Mouse (Mus musculus): ENCODE data around the gene Rrp36.

Gene Rrp36

DNA sequence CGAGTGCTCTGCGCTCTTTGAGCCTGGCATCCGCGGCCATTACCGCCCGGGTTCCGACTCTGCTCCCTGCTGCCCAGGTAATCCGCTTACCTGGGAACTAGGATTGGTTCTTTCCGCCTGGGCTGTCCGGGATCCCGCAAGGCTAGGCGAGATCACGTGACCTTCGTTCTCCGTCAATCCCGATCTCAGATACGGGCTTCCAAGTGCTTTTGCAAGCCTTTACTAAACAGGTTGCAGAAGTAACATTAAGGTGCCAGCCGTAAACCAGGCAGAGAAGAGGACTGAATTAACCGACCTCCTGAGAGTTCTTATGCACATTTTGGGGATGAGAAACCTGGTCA, 27.9 kb downstream of the Rrp36 start:
- no peak for DNase-seq (ENCODE audit: low spot score)

DNA sequence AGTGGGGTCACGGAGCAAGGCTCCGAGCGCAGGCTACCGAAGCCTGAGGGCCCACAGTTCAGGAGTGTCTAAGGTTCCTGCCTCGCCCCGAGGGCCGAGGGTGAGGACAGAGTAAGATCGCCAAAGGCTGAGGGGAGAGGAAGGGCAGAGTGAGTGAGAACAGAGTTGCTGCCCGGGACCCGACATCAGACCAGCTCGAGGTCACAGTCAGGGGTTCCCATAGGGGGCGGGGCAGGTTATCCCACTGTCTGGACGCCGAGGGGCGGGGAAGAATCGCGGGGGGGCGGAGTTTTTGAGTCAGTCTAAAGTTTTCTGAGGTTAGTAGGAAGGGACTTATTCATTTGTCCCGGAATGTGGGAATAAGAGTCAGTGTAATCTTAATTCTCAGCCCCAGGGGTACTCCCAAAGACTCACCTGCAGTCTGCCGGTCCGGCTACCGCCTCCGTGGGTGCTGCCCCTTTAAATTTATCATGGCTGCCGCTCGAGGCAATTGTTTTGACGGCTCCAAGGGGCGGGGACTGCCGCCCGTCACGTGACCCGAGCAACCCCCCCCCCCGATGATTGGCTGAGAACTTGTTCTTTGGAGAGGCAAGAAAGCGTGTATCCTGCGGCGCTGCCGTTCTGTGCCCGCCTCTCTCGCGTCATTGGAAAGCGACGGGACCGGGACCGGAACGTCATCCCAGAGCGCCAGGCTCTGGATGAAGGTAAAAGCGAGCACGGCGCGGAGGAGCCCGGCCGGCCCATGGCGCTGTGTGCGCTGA, 28.4 kb downstream of the Rrp36 start, which contains the start of the genes Klc4 and Mrpl2:
Gene Klc4, minus strand, starts transcription at position 462 of the 761 bp plus-strand sequence.
Gene Mrpl2, plus strand, starts transcription at position 669 of the 761 bp plus-strand sequence.
- peak; percentile 97 for DNase-seq (ENCODE audit: low spot score)

- DNase-seq (ENCODE audit: low spot score): no peak
Observed at GRCm38 (mm10) chr17:46644916-46645475, 29.2 kb downstream of the Rrp36 start.

GRCm38 (mm10) chr17:46644152-46644805, 29.9 kb downstream of the Rrp36 start:
- no peak for DNase-seq (ENCODE audit: low spot score)

DNA sequence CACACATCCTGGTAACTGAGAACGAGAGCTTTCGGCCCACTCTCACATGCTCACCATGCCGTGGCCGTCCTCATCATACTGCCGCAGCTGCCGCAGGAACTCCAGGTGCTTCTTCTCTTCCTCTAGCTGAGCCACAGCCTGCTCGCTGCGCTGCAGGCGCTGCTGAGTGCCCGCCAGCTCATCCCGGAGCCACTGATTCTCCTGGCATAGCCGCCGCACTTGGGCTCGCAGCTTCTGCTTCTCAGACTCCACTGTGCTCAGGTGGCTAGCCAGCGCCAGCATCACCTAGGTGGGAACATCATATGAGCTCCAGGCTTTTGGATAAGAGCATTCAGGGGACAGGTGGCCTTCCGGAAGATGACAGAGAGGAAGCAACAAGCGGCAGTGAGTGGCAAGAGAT, 32.1 kb downstream of the Rrp36 start:
- DNase-seq (ENCODE audit: low spot score): no peak

DNA sequence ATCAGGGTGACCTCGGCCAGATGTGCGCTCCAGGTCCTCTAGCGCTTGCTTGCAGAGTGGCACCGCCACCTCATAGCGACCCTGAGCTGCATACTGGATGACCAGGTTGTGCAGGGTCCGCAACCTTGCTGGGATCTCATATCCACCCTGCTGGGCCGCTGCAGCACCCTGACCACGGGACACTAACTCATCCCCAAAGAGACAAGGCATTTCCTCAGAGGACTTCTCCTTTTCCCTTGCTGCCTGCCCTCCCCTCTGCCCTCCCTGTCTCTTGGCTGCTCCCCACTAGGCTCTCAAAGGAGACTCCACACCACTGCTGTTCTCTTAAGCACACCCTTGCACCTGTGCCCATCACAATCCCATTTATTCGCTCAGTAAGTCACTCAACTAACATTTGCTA, 34.2 kb downstream of the Rrp36 start:
- no peak for DNase-seq (ENCODE audit: low spot score)

DNA sequence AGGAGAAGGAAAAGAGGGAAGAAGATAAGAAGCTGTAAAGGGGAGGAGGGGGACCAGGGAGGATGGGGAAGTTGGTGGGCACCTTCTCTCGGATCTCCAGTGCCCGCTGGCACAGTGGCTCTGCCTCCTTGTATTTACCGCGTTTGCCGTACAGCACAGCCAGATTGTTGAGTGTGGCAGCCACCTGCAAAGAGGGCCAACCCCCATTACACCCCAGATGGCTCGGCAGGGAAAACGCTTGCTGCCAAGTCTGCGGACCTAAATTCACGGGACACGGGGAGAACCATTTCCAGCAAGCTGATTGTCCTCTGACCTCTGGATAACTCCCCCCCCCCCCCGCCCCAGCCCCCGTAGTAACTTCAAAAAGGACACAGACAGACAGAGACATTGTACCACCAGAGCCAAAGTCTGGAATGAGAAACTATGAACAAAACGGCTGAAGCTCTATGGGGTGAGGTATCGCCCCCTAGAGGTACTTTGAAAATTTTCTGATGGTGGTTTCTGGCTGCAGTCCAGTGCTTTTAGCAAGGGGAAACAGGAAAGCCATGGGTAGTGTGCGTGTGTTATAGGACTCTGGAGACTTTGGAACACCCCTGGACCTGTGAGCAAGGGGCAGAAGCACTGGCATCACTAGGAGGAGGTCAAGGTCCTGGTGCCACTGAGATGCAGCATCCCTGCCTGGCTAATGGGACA, 37.2 kb downstream of the Rrp36 start:
- DNase-seq (ENCODE audit: low spot score): no peak

- no peak for DNase-seq (ENCODE audit: low spot score)
Observed at GRCm38 (mm10) chr17:46629685-46630441, 44.3 kb downstream of the Rrp36 start.

DNA sequence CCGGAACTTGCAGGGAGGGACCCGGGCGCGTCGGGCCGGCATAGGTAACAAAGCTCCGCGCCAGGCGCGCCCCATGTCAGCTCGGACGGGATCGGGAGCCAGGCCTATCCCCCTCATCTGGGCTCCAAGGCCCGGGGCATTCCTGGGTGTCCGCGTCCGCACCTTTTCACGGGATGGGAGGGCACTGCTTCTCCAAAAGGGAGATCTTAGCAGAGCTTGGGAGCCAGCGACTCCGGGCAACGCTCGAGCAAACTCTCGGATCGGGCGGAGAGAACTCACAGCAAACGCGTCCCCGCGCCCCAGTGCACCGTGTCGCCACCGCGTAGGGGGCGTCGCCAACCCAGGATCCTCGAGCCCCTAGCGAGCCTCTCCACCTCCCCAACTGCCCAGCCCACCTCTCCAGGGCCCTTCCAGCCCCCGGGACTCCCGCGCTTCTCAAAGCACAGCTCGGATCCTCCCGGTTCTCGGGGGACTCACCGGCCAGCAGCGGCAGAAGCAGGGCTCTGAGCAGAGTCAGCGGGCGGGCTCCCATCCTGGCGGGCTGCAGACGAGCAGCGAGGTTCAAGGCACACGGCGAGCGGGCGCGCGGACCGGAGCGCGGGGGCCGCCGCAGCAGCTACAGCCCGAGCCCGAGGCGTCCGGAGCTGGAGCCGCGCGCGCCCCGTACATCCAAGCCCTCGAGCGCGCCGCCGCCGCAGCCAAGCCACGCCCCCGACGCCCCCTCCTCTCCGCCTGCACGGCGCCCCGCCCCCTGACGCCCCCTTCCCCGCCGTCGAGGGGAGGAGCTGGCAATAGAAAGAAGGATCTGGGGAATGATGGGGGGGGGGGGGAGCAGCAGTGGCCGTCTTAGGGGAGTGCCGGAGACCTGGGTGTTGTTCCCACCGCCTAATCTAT, 45.1 kb downstream of the Rrp36 start, which contains the start of gene Ptk7:
Gene Ptk7, minus strand, starts transcription at position 714 of the 894 bp plus-strand sequence.
- no peak for DNase-seq (ENCODE audit: low spot score)

DNA sequence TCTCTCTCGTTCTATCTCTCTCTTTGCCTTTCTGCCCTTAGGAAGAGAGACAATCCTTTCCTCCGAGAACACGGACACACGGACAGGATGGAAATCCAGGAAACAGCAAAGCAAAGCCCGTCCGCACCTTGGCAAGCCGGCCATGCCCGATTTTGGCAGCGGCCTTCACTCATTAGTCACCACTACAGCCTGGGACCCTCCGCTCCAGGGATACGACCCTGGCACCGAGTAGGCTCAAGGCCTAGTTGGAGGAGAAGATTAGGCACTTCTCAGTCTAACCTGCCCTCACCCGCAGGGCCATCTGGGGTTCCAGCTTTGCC, 45.7 kb downstream of the Rrp36 start:
- DNase-seq (ENCODE audit: low spot score): no peak

DNA sequence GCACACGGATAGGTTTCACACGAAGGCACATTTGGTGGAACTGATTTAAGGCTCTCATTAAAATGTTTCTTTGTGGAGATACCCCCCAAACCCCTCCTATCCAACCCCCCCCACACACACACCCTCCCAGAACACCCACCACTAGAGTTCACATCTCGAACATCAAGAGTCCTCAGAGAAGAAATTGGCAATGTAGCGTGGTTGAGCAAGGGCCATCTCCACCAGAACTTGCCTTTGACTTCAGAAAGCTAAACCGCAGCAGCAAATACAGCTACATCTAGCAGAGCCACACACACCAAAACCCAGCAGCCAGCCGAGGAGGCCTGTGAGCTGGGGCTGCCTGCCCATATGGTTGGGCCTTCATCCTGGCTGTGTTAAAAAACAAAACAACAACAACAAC, 46.7 kb downstream of the Rrp36 start:
- DNase-seq (ENCODE audit: low spot score): no peak

DNA sequence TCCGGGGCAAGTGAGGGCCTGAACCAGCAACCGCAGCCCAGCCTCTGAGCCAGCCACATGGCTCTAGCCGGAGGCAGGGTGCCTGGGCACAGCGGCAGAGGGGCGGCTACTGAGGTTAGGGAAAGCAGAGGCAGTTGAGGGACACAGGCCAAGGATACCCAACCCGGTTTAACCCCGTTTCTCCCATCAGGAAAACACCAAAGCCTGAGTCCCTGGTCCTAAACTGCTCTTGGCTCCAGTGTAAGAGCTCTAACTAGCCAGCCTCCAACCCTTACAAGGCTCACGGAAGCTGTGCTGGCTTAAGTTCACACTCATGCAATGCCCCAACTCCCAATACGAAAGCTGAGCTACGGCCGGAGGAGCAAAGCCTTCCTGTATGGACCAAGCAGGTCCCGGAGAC, 49.6 kb downstream of the Rrp36 start:
- no peak for DNase-seq (ENCODE audit: low spot score)

GRCm38 (mm10) chr17:46623819-46624557, 50.2 kb downstream of the Rrp36 start:
- no peak for DNase-seq (ENCODE audit: low spot score)

DNA sequence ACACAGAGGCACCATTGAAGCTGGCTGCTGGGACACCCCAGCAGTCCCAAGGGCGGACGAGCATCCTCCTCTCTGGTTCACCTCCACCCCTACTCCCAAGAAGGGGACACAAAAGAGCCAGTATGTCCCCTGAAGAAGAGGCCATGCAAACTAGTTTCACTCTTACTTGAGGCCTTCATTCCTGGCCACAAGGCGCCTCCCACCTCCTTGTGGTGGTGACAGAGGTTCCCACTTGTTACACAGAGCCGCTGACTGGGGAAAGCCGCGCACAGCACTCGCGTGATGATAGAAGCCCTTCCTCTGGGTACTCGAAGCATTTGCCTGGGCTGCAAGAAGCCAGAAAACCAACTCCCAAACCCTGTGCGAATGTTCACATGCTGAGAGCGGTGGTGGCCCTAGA, 51.9 kb downstream of the Rrp36 start:
- DNase-seq (ENCODE audit: low spot score): no peak

GRCm38 (mm10) chr17:46621324-46621723, 52.8 kb downstream of the Rrp36 start:
- DNase-seq (ENCODE audit: low spot score): no peak

DNA sequence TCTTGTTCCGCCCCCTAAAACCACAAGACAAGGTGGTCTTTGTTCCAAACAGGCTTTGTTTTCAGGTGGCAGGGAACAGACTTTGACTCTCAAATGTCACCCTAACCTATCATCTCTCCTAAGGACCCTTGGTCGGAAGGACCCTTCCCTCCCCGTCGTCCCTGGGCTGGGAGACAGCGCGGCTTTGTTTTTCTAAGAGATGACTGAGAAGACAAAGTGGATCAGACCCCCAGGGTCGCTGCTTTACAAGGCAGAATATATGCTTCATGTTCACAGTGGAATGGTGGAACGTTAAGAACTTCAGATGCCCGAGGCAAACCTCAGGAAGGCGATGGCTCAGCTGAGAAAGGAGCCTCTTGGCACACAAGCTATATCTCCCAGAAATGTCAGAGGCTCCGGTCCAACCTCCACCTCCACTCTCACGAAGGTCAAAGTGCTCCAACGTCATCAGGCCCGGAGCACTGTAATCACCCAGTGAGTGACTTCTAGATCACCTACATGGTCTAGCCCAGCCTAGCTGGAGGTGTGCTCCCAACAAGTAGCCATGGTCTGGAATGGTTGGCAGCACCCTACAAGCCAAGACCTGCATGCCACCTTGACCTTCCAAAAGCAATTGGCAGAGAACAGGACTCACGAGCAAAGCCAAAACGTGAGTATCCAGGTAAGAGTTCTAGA, 54.3 kb downstream of the Rrp36 start:
- no peak for DNase-seq (ENCODE audit: low spot score)

DNA sequence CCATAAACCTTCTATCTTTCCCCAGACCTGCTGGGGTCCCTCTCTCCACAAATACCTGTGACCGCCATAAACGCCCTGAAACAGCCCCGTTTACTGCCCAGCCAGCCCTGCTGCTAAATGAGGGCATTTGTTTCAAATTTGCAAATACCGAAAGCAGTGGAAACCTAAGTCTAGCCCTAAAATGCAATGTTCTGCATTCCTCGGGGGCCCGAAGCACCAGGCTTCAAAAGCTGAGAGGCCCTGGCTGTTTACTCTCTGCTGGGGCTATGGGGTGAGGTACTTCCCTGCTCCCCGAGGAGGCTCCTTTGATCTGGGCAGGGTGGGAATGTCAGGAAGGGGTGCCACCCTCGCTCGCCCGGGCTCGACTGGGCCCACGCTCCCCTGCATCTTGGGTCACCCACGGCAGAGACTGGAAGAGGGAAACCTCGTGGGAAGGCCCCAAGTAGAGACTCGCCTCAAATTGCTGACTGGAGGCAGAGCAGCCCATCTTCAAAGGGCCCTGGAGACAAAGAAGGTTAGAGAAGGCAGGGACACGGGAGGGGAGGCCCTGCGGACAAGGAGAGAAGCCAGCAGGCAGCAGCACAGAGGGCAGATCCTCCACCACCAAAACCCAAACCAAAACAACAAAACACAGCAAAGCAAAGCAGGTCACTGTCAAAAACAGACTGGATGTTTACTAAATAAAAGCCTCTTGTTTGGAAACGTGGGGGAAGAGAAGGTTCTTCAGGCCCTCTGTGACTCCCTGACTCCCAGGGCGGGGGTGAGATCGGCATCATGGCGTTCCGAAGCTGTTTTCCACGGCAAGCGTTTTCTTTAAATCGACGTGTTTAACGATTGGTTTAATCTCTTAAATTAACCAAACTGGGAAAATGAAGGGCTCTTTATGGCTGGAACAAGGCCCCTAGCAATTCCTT, 55.1 kb downstream of the Rrp36 start:
- no peak for DNase-seq (ENCODE audit: low spot score)

GRCm38 (mm10) chr17:46618394-46618768, 55.8 kb downstream of the Rrp36 start:
- no peak for DNase-seq (ENCODE audit: low spot score)

GRCm38 (mm10) chr17:46617799-46618198, 56.4 kb downstream of the Rrp36 start:
- DNase-seq (ENCODE audit: low spot score): no peak
